Mouse (Mus musculus): ENCODE measurements around the gene Gle1. TPM values are rescaled to one million over a fixed set of nuclear protein-coding genes. Genes with fewer than 3 reads are reported as not detected.

The Gle1 gene
- polyA plus RNA-seq, 1 experiment from 2014 or later, result 61.5 TPM

- 56% methylated on average over 5 of the region's 5 CpGs for WGBS
- H3K27me3 ChIP-seq (ENCODE audit: control insufficient read depth, insufficient read depth, low read length), result no peaks in the 10 kb centered on the region
- H3K9ac ChIP-seq (replicated peaks; ENCODE audit: low read length), result peak overlapping the region; percentile 42
- ATAC-seq (ENCODE audit: low FRiP score, low TSS enrichment) (no peak), DNase-seq (no peak)
- peaks cover 28% of the 10 kb centered on the region for H3K36me3 ChIP-seq (ENCODE audit: control insufficient read depth, insufficient read depth, low read length)
- peaks cover 51% of the 10 kb centered on the region for H3K4me1 ChIP-seq (ENCODE audit: control insufficient read depth, insufficient read depth, low read length)
- H3K4me2 ChIP-seq (ENCODE audit: low read length), result peak overlapping the region; percentile 71
- H3K4me3 ChIP-seq (replicated peaks; ENCODE audit: low read depth, low read length), result peak overlapping the region; percentile 95
- H3K27ac ChIP-seq (replicated peaks; ENCODE audit: low read depth, low read length), result no peak overlapping the region
- no peaks in the 10 kb centered on the region for H3K9me3 ChIP-seq (ENCODE audit: control insufficient read depth, low read length)
Observed at GRCm38 (mm10) chr2:29967768-29968167, 32.5 kb downstream of the Gle1 start.

- ATAC-seq (ENCODE audit: low FRiP score, low TSS enrichment) (no peak), DNase-seq (no peak)
- Histone ChIP-seq H3K4me1 (ENCODE audit: control insufficient read depth, insufficient read depth, low read length) (peaks cover 54% of the 10 kb centered on the region), H3K27ac (replicated peaks; ENCODE audit: low read depth, low read length) (no peak overlapping the region), H3K27me3 (ENCODE audit: control insufficient read depth, insufficient read depth, low read length) (no peaks in the 10 kb centered on the region), H3K4me3 (replicated peaks; ENCODE audit: low read depth, low read length) (no peak overlapping the region), H3K36me3 (ENCODE audit: control insufficient read depth, insufficient read depth, low read length) (peaks cover 30% of the 10 kb centered on the region), H3K4me2 (ENCODE audit: low read length) (peak overlapping the region; percentile 71), H3K9ac (replicated peaks; ENCODE audit: low read length) (no peak overlapping the region), H3K9me3 (ENCODE audit: control insufficient read depth, low read length) (no peaks in the 10 kb centered on the region)
- whole genome bisulfite sequencing, result 90% methylated on average over 5 of the region's 5 CpGs
Observed at GRCm38 (mm10) chr2:29968638-29969037, 33.4 kb downstream of the Gle1 start.

- Histone ChIP-seq H3K27ac (replicated peaks; ENCODE audit: low read depth, low read length) (no peak overlapping the region), H3K4me3 (replicated peaks; ENCODE audit: low read depth, low read length) (no peak overlapping the region), H3K9ac (replicated peaks; ENCODE audit: low read length) (no peak overlapping the region), H3K4me2 (ENCODE audit: low read length) (no peak overlapping the region), H3K36me3 (ENCODE audit: control insufficient read depth, insufficient read depth, low read length) (peaks cover 51% of the 10 kb centered on the region), H3K4me1 (ENCODE audit: control insufficient read depth, insufficient read depth, low read length) (peaks cover 39% of the 10 kb centered on the region), H3K27me3 (ENCODE audit: control insufficient read depth, insufficient read depth, low read length) (no peaks in the 10 kb centered on the region), H3K9me3 (ENCODE audit: control insufficient read depth, low read length) (no peaks in the 10 kb centered on the region)
- ATAC-seq (ENCODE audit: low FRiP score, low TSS enrichment) (no peak), DNase-seq (peak; percentile 29)
- WGBS, result 80% methylated on average over 9 of the region's 9 CpGs
Observed at GRCm38 (mm10) chr2:29971838-29972635, 36.8 kb downstream of the Gle1 start.

- Histone ChIP-seq H3K4me1 (ENCODE audit: control insufficient read depth, insufficient read depth, low read length) (peaks cover 27% of the 10 kb centered on the region), H3K4me3 (replicated peaks; ENCODE audit: low read depth, low read length) (no peak overlapping the region), H3K36me3 (ENCODE audit: control insufficient read depth, insufficient read depth, low read length) (peaks cover 47% of the 10 kb centered on the region), H3K27ac (replicated peaks; ENCODE audit: low read depth, low read length) (no peak overlapping the region), H3K4me2 (ENCODE audit: low read length) (no peak overlapping the region), H3K27me3 (ENCODE audit: control insufficient read depth, insufficient read depth, low read length) (no peaks in the 10 kb centered on the region), H3K9me3 (ENCODE audit: control insufficient read depth, low read length) (no peaks in the 10 kb centered on the region), H3K9ac (replicated peaks; ENCODE audit: low read length) (no peak overlapping the region)
- DNase-seq (peak; percentile 27), ATAC-seq (ENCODE audit: low FRiP score, low TSS enrichment) (no peak)
- 12% methylated on average over 2 of the region's 2 CpGs for WGBS
Observed at GRCm38 (mm10) chr2:29973525-29973924, 38.3 kb downstream of the Gle1 start.

- Histone ChIP-seq H3K9ac (replicated peaks; ENCODE audit: low read length) (no peak overlapping the region), H3K4me3 (replicated peaks; ENCODE audit: low read depth, low read length) (no peak overlapping the region), H3K27me3 (ENCODE audit: control insufficient read depth, insufficient read depth, low read length) (no peaks in the 10 kb centered on the region), H3K4me2 (ENCODE audit: low read length) (no peak overlapping the region), H3K9me3 (ENCODE audit: control insufficient read depth, low read length) (no peaks in the 10 kb centered on the region), H3K4me1 (ENCODE audit: control insufficient read depth, insufficient read depth, low read length) (peaks cover 8% of the 10 kb centered on the region; the same call in 1 of the 2 replicates), H3K27ac (replicated peaks; ENCODE audit: low read depth, low read length) (no peak overlapping the region), H3K36me3 (ENCODE audit: control insufficient read depth, insufficient read depth, low read length) (peaks cover 65% of the 10 kb centered on the region)
- no peak for ATAC-seq (ENCODE audit: low FRiP score, low TSS enrichment)
- peak; percentile 77 for DNase-seq
Observed at GRCm38 (mm10) chr2:29977307-29977706, 42.1 kb downstream of the Gle1 start.

- no peak for ATAC-seq (ENCODE audit: low FRiP score, low TSS enrichment)
- no peak overlapping the region for H3K4me2 ChIP-seq (ENCODE audit: low read length)
- WGBS, result 93% methylated on average over 1 of the region's 1 CpGs
- no peaks in the 10 kb centered on the region for H3K4me1 ChIP-seq (ENCODE audit: control insufficient read depth, insufficient read depth, low read length)
- H3K9ac ChIP-seq (replicated peaks; ENCODE audit: low read length), result no peak overlapping the region
- no peaks in the 10 kb centered on the region for H3K9me3 ChIP-seq (ENCODE audit: control insufficient read depth, low read length)
- peaks cover 86% of the 10 kb centered on the region for H3K36me3 ChIP-seq (ENCODE audit: control insufficient read depth, insufficient read depth, low read length)
- no peaks in the 10 kb centered on the region for H3K27me3 ChIP-seq (ENCODE audit: control insufficient read depth, insufficient read depth, low read length)
- H3K27ac ChIP-seq (replicated peaks; ENCODE audit: low read depth, low read length), result no peak overlapping the region
- DNase-seq, result no peak
- H3K4me3 ChIP-seq (replicated peaks; ENCODE audit: low read depth, low read length), result no peak overlapping the region
Observed at GRCm38 (mm10) chr2:29980661-29981060, 45.4 kb downstream of the Gle1 start.

GRCm38 (mm10) chr2:29991962-29992361, 56.7 kb downstream of the Gle1 start:
- Histone ChIP-seq H3K4me2 (ENCODE audit: low read length) (no peak overlapping the region), H3K27ac (replicated peaks; ENCODE audit: low read depth, low read length) (no peak overlapping the region), H3K4me1 (ENCODE audit: control insufficient read depth, insufficient read depth, low read length) (no peaks in the 10 kb centered on the region), H3K4me3 (replicated peaks; ENCODE audit: low read depth, low read length) (no peak overlapping the region), H3K9me3 (ENCODE audit: control insufficient read depth, low read length) (no peaks in the 10 kb centered on the region), H3K27me3 (ENCODE audit: control insufficient read depth, insufficient read depth, low read length) (no peaks in the 10 kb centered on the region), H3K9ac (replicated peaks; ENCODE audit: low read length) (no peak overlapping the region), H3K36me3 (ENCODE audit: control insufficient read depth, insufficient read depth, low read length) (peaks cover 99% of the 10 kb centered on the region)
- 58% methylated on average over 2 of the region's 2 CpGs for WGBS
- DNase-seq (no peak), ATAC-seq (ENCODE audit: low FRiP score, low TSS enrichment) (no peak)

GRCm38 (mm10) chr2:30009101-30009500, 73.9 kb downstream of the Gle1 start:
- WGBS, result 78% methylated on average over 1 of the region's 1 CpGs

More at GRCm38 (mm10) chr2:30009101-30009500, 73.9 kb downstream of the Gle1 start:
- no peaks in the 10 kb centered on the region for H3K9me3 ChIP-seq (ENCODE audit: control insufficient read depth, low read length)
- no peak overlapping the region for H3K27ac ChIP-seq (replicated peaks; ENCODE audit: low read depth, low read length)
- no peak overlapping the region for H3K4me2 ChIP-seq (ENCODE audit: low read length)
- no peak overlapping the region for H3K9ac ChIP-seq (replicated peaks; ENCODE audit: low read length)
- no peak overlapping the region for H3K4me3 ChIP-seq (replicated peaks; ENCODE audit: low read depth, low read length)
- no peaks in the 10 kb centered on the region for H3K27me3 ChIP-seq (ENCODE audit: control insufficient read depth, insufficient read depth, low read length)
- DNase-seq, result no peak
- ATAC-seq (ENCODE audit: low FRiP score, low TSS enrichment), result no peak
- peaks cover 100% of the 10 kb centered on the region for H3K36me3 ChIP-seq (ENCODE audit: control insufficient read depth, insufficient read depth, low read length)
- no peaks in the 10 kb centered on the region for H3K4me1 ChIP-seq (ENCODE audit: control insufficient read depth, insufficient read depth, low read length)
